Mouse (Mus musculus) monocyte, adult 5-6 weeks (primary cell): ENCODE measurements at regions not wholly inside any gene's neighbourhood (a gene's known extent, or its start where the extent isn't known, plus 50 kb on each side); places are given as distances from the start of the nearest gene placed in this dataset.

Experiments
- ATAC-seq: fragments of 153-309, 156-312 bp; replicated peaks from 2 replicates; pipeline ENCODE4 v1.8.0; 2017; ENCODE audit warnings: mild to moderate bottlenecking; ENCODE audit not compliant: low TSS enrichment, insufficient number of reproducible peaks, severe bottlenecking, poor library complexity, low FRiP score

DNA sequence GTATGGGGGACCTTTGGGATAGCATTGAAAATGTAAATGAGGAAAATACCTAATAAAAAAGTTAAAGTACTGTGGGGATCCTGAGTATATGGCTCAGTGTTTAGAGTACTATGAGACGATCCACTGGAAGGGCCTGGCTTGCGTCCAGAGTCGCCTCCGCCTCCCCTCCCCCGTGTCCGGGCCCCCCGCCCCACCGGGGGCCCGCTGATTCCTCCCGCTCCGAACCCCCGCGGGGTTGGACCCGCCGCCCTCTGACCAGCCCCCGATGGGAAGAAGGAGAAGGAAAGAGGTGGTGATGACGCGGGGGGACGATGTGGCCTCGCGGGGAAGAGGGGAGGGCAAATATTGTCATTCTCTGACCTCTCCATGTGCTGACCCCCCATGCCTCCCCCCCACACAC lies 234.0 kb upstream of the 9530002B09Rik start:
- ATAC-seq, result peak; percentile 89
